Mouse (Mus musculus) left cerebral cortex, postnatal 4 days (tissue): ENCODE results near the gene Mefv. TPM values are rescaled to one million over a fixed set of nuclear protein-coding genes. Genes with fewer than 3 reads are reported as not detected.
"Not testable (repeated sequence)": the region's sequence is repeated elsewhere in the genome, so short reads cannot be mapped to it uniquely, and the experiment has no call there.

Experiments
- DNase-seq: peaks from one replicate; pipeline ENCODE4 v3.0.0-alpha.2; 2022
- intact Hi-C: fragments of 180-260 bp; cut with DNase I; formaldehyde crosslinking; loops from one replicate; pipeline ENCODE4 v1.15.1; 2025
- total RNA-seq, 2 experiments: library from RNA; stranded (reverse); gene quantifications; 2 replicates each; pipeline ENCODE4 v1.2.3; 2021

The Mefv gene
- total RNA-seq = not detected

- DNase-seq = no peak
- intact Hi-C loops = no loop called here
Observed at GRCm38 (mm10) chr16:3717980-3718379, at the start of gene Mefv. Gene Mefv (minus strand): TSS chr16:3718097.

DNA sequence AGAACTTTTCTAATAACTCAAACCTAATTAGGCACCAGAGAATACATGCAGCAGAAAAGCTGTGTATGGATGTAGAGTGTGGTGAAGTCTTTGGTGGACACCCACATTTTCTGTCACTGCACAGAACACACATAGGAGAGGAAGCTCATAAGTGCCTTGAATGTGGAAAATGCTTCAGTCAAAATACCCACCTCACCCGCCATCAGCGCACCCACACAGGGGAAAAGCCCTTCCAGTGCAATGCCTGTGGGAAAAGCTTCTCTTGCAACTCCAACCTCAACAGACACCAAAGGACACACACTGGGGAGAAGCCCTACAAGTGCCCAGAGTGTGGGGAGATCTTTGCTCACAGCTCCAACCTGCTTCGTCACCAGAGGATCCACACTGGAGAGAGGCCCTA, 31.1 kb upstream of the Mefv start:
- intact Hi-C loops = no loop called here
- no peak for DNase-seq

DNA sequence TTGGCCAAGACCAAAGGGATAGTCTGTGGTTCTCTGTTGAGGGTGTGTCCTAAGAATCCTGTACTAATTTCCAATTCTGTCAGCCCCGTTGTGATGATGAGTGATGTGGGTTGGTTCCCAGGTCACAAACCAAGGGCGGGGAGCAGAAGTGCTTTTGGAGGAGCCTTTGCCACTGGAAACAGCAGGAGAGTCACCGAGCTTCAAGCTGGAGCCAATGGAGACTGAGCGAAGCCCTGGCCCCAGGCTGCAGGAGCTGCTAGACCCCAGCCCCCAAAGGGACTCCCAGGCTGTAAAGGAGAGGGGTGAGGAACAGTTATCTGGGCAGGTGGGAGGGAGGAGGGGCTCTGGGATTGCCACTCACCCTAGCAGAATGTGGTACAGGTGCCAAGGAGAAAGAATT, 27.8 kb upstream of the Mefv start:
- DNase-seq = no peak
- intact Hi-C loops = no loop called here

DNA sequence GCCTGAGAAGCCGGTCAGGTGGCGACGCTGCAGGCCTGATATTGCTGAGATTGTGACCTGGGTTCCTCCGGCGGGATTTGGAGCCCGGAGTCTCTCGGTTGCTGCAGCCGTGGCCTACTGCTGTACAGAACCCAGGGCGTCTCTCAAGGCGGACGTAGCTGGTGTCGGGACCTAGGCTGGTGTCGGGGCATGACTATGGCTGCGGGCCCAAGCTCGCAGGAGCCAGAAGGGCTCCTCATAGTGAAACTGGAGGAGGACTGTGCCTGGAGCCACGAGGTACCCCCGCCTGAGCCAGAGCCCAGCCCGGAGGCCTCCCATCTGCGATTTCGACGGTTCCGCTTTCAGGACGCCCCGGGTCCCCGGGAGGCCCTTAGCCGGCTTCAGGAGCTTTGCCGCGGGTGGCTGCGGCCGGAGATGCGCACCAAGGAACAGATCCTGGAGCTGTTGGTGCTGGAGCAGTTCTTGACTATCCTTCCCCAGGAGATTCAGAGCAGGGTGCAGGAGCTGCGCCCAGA, 26.3 kb upstream of the Mefv start:
- DNase-seq = peak; percentile 34
- intact Hi-C loops = no loop called here

DNA sequence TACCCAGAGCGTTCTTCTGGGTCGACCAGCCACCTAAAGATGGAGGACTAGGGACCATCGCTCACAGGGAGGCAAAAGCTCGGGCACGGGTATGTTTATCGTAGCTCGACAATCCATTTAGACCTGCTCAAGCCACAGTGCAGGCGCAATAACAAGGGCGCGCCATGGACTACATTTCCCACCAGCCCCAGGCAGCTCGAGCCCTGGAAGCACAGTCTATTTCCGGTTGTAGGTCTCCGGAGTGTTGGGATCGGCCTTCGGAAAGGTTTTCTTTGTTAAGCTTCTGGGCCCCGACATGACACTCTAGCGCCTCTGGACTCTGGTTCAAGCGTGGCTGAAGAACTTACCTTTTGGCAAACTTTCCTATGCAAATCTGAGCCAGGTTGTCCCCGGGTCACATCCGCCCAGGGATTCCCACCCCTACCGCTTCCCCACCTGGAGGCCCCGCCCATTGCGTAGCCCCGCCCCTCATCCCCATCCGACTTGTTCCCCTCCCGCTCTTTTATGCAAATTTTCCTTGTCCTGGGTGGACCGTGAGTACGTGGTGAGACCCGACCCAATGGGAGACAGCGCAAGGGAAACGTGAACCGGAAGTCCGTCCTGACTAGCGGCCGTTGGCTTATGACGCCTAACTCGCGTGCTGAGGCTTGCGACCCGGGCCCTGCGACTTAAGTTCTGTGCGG, 25.7 kb upstream of the Mefv start, which contains the start of gene Zfp263:
Gene Zfp263, plus strand, starts transcription at position 591 of the 683 bp plus-strand sequence.
- intact Hi-C loops = no loop called here
- DNase-seq = peak; percentile 98

DNA sequence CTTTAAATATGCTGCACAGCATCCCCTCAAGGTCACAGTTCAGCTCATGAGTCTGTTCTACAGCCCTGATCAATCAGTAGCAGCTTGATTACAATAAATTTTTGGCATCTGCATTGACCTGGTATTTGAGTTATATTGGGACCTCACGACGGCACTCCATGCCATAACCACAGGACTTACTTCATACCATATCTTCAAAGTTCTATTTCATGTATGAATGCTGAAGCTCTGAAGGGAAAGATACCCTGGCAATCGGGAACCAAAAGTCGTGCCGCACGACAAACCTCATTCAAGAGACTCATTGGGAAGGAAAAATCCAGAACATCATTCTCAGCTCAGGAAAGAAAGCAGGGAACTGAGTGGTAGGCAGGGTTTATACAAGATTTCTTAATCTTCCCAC, 24.6 kb upstream of the Mefv start:
- no peak for DNase-seq
- intact Hi-C loops = no loop called here

GRCm38 (mm10) chr16:3733198-3733732, 15.4 kb upstream of the Mefv start:
- intact Hi-C loops = no loop called here

DNA sequence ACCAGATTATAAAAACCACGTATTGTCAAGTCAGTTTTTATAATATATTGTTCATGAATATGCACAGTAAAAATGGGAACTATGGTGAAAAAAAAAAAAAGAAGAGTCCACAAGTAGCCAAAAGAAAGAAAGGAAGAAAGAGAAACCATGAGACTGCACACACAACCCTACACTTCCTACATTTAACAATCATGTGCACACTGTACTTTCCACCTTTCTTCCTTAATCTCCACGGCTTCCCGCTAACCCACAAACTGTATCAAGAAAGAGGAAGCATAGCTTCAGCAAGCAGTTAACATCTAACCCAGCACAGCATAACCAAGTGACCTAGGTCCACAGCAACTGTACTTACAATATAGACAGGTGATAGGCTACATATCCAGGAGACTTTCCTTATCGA, 14.7 kb upstream of the Mefv start:
- no peak for DNase-seq

More at GRCm38 (mm10) chr16:3733198-3733732, 15.4 kb upstream of the Mefv start:
- no peak for DNase-seq

DNA sequence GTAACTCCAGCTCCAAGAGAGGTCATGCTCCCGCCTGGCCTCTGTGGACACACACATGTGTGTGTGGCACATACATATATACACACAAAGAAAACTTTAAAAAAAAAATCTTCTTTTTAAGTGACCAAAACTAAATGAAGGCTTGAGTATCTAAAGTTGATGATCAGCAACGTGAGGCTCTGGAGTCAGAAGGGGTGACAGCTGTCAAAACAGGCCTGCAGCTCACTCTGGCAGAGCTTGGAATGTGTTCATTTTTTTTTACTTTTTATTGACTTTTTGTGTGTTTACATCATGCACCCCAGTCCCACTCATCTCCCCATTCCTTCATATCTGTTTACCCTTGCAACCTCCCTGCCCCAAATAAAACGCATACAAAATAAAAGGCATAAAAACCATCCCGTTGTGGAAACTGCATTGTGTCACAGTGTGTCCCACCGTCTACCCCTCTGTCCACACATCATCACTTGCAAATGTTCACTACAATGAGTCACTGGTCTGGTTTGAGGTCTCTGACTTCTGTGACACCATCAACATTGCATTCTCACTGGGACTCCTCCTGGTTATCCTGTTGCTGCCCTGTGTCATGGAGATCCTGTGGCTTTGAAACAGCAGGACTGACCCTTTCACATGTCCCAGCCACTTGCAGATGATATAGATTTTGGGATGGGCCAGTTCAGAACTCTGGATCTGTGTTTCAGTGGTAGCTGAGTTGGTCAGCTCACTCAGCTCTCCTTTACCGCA, 10.3 kb upstream of the Mefv start:
- intact Hi-C loops = no loop called here

More for the DNA sequence above, 14.7 kb upstream of the Mefv start:
- intact Hi-C loops = no loop called here

GRCm38 (mm10) chr16:3723231-3723630, 5.3 kb upstream of the Mefv start:
- DNase-seq = no peak
- intact Hi-C loops = no loop called here

More for the DNA sequence above, 10.3 kb upstream of the Mefv start:
- DNase-seq = no peak

DNA sequence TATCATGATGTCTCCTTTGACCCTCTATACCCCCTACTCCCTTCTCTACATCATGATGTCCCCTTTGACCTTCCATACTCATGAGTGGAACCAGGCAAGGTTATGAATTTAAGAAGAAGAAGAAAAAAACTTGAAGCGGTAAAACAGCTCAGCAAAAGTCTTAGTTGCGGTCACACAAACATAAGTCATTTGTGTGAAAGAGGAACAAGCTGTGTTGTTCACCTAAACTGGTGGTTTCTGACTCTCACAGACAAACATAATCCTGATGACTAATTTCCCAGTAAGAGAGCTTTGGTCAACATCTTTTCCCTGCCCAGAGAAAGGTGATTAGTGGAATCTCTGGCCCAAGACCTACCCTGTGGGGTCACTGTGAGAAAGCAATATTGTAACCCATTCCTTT, 3.2 kb downstream of the Mefv start:
- intact Hi-C loops = no loop called here

GRCm38 (mm10) chr16:3706680-3707079, 11.2 kb downstream of the Mefv start:
- intact Hi-C loops = no loop called here

More for the DNA sequence above, 3.2 kb downstream of the Mefv start:
- no peak for DNase-seq

DNA sequence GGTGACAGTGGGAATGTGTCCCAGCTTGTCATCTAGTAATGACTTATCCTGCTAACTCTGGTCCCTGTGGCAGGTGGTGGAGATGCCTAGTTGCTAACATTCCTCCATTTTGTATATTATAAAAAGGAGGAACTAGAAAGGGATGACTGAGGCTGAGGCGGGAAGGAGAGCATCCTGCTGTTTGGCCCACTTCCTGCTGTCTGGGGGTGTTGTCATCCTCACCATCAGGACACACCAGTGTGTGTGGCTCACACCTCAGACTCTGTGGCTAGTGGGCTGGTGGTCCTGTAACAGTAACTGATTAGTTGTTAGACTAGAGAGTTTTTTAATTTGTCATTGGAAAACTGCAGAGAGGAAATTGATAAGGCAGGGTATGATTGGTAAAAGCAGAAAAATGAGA, 17.0 kb downstream of the Mefv start:
- DNase-seq = no peak
- intact Hi-C loops = no loop called here

More at GRCm38 (mm10) chr16:3706680-3707079, 11.2 kb downstream of the Mefv start:
- DNase-seq = no peak

DNA sequence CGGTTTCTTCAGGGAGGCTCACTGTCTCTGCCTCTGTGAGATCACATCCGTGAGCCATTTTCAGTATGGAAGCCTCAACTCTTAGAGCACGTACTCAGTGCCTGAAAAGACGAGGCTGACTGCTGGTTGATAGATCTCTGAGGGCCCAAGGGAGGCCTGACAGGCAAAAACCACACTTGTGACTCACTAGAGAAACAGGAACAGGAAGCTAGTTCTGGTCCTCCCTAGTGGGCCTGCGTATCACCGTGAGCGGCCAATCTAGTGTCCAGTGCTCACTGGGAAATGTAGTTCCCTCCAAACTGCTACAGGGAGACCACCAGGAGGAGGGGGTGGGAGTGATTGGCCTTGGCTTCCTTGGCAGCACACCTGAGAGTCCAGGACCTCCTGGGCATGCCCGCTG, 18.6 kb downstream of the Mefv start:
- intact Hi-C loops = no loop called here
- no peak for DNase-seq

- DNase-seq = peak; percentile 0
- intact Hi-C loops = not testable (repeated sequence)
Observed at GRCm38 (mm10) chr16:3689608-3690007, 28.3 kb downstream of the Mefv start.

Other genes starting within 250 kb of the Mefv start
- gene Olfr161, start 127.1 kb downstream of the Mefv start, total RNA-seq = not detected
- gene Zfp263, start 26.0 kb upstream of the Mefv start, total RNA-seq = 10 to 100 TPM; 24.9 to 26.9 TPM
- gene Olfr15, start 112.8 kb upstream of the Mefv start, total RNA-seq = not detected
- gene Zfp174, start 129.2 kb upstream of the Mefv start, total RNA-seq = 1 to 10 TPM; 5.9 to 6.1 TPM
- gene Naa60, start 154.3 kb upstream of the Mefv start, total RNA-seq = 10 to 100 TPM; 97.5 to 98.2 TPM
- gene Zfp597, start 166.5 kb upstream of the Mefv start, total RNA-seq = 10 to 100 TPM; 32.6 to 34.9 TPM
- 1 to 10 TPM in 1 of 2 experiments, under 1 TPM in 1; 0.64 to 1.3 TPM for gene Gm20695, start 166.6 kb upstream of the Mefv start, total RNA-seq
- 1 to 10 TPM; 7.0 to 9.4 TPM for gene 1700037C18Rik, start 190.6 kb upstream of the Mefv start, total RNA-seq
- gene Cluap1, start 190.7 kb upstream of the Mefv start, total RNA-seq = 10 to 100 TPM; 34.9 to 41.9 TPM